Mouse (Mus musculus): Measurements from ENCODE around the gene Fam45a. TPM values are rescaled to one million over a fixed set of nuclear protein-coding genes. Genes with fewer than 3 reads are reported as not detected.

Gene Fam45a
- polyA plus RNA-seq, 1 experiment from 2014 or later = 39.7 TPM

- Histone ChIP-seq H3K9me3 (no peaks in the 10 kb centered on the region), H3K27me3 (no peaks in the 10 kb centered on the region), H3K4me1 (replicated peaks) (peaks cover 16% of the 10 kb centered on the region), H3K4me2 (no peak overlapping the region), H3K9ac (no peak overlapping the region), H3K4me3 (no peak overlapping the region), H3K27ac (no peak overlapping the region), H3K36me3 (peaks cover 17% of the 10 kb centered on the region)
- 80% methylated on average over 1 of the region's 1 CpGs for WGBS
- ATAC-seq (ENCODE audit: low FRiP score) = no peak
Measured at GRCm38 (mm10) chr19:60870489-60870888, 59.1 kb downstream of the Fam45a start.

DNA sequence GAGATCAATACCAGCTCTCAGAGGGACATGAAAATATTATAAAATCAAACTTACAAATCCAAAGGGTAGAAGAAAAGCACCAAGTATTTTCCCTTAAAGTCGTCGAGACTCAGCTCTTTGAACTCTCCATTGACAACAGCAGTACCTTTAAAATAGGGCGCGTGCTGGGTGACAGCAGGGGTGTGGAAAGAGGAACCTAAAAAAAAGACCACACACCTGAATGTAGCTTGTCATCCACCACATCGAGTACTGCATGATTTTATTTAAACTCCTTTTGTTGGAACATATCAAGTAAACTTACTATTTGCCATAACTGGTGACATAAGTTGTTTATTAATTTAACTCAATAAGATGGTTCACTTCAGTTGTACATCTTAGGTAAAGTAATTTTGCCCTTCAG lies 60.0 kb downstream of the Fam45a start:
- H3K4me3 ChIP-seq = no peak overlapping the region
- no peak overlapping the region for H3K9ac ChIP-seq
- no peak for ATAC-seq (ENCODE audit: low FRiP score)

GRCm38 (mm10) chr19:60872272-60872671 lies 60.9 kb downstream of the Fam45a start:
- no peak for ATAC-seq (ENCODE audit: low FRiP score)
- Histone ChIP-seq H3K36me3 (peaks cover 17% of the 10 kb centered on the region), H3K9ac (no peak overlapping the region), H3K9me3 (no peaks in the 10 kb centered on the region), H3K27ac (no peak overlapping the region), H3K4me1 (replicated peaks) (peaks cover 16% of the 10 kb centered on the region), H3K27me3 (no peaks in the 10 kb centered on the region), H3K4me3 (no peak overlapping the region), H3K4me2 (no peak overlapping the region)
- 78% methylated on average over 1 of the region's 1 CpGs for WGBS

More for the DNA sequence above, 60.0 kb downstream of the Fam45a start:
- no peak overlapping the region for H3K27ac ChIP-seq
- peaks cover 17% of the 10 kb centered on the region for H3K36me3 ChIP-seq
- H3K9me3 ChIP-seq = no peaks in the 10 kb centered on the region
- H3K4me2 ChIP-seq = no peak overlapping the region
- 94% methylated on average over 5 of the region's 5 CpGs for WGBS
- no peaks in the 10 kb centered on the region for H3K27me3 ChIP-seq
- peaks cover 16% of the 10 kb centered on the region for H3K4me1 ChIP-seq (replicated peaks)

DNA sequence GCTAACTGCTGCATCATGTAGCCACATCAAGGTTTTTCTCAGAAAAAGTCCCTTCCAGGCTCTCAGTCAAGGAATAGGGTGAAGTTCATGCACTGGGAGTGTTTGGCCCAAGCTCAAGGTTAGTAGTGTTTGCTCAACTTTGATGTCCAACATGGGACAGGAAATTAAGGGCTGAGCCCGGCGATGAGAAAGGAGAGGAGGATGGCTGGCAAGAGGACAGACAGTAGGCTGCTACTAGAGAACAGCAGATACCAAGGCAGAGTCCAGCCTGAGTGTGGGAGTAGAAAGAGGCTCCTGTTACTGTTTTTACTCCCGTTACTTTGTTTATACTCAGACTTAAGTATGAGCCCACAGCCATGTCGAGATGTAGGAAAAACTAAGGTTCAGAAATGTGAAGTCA lies 62.1 kb downstream of the Fam45a start:
- Histone ChIP-seq H3K27me3 (no peaks in the 10 kb centered on the region), H3K36me3 (peaks cover 9% of the 10 kb centered on the region), H3K4me2 (peak overlapping the region; percentile 69), H3K4me1 (replicated peaks) (peaks cover 16% of the 10 kb centered on the region), H3K9ac (peak overlapping the region; percentile 74; the same call in 1 of the 2 replicates), H3K27ac (peak overlapping the region; percentile 1; the same call in 1 of the 2 replicates), H3K9me3 (no peaks in the 10 kb centered on the region), H3K4me3 (peak overlapping the region; percentile 56)
- 49% methylated on average over 4 of the region's 4 CpGs for WGBS
- no peak for ATAC-seq (ENCODE audit: low FRiP score)

GRCm38 (mm10) chr19:60874064-60874694 lies 62.8 kb downstream of the Fam45a start, which contains the start of gene Prdx3:
Gene Prdx3 (minus strand): TSS chr19:60874556.
- peak; percentile 98 for ATAC-seq (ENCODE audit: low FRiP score)
- Histone ChIP-seq H3K4me1 (replicated peaks) (peaks cover 16% of the 10 kb centered on the region), H3K9me3 (no peaks in the 10 kb centered on the region), H3K4me2 (peak within 1 kb of the TSS; percentile 69), H3K27me3 (no peaks in the 10 kb centered on the region), H3K27ac (peak within 1 kb of the TSS; percentile 81), H3K9ac (peak within 1 kb of the TSS; percentile 74), H3K36me3 (peaks cover 4% of the 10 kb centered on the region), H3K4me3 (peak within 1 kb of the TSS; percentile 56)
- WGBS = under 1% methylated on average over 28 of the region's 28 CpGs

DNA sequence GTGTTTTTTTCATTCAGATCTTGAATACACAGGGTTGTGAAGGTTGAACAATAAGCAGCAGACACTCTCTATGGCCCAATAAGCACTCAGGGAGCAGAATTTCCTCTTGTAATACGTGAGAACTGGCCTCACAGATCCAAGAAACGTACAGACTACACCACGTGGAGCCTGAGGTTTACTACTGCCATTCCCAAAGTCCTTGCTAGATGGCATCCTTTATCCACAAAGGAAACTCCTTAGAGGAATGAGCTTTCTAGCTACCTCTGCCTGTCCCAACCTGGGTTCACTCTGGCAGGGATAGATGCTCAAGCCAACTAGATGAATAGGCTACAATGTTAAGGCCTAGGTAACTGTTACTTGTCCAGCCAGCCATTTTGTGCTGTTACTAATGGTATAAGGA lies 71.7 kb downstream of the Fam45a start:
- peak; percentile 52; the same call in 1 of the 2 replicates for ATAC-seq (ENCODE audit: low FRiP score)
- Histone ChIP-seq H3K9ac (no peak overlapping the region), H3K27ac (no peak overlapping the region), H3K27me3 (no peaks in the 10 kb centered on the region), H3K4me2 (no peak overlapping the region), H3K4me3 (no peak overlapping the region), H3K9me3 (no peaks in the 10 kb centered on the region), H3K4me1 (replicated peaks) (no peaks in the 10 kb centered on the region), H3K36me3 (no peaks in the 10 kb centered on the region)
- 5% methylated on average over 3 of the region's 3 CpGs for WGBS

Small RNAs within 50 kb of the gene (microRNA-seq; reads per million reads assigned to microRNA genes)
- gene mmu-mir-3084-1 = not detected

Other genes starting within 250 kb of the Fam45a start
- 21.2 and 23.0 TPM in 2 replicates for gene Cacul1, start 230.6 kb upstream of the Fam45a start, polyA plus RNA-seq (2015; fragmentation: Nextera tagmentation; extraction: Ambion mirVana)
- gene Nanos1, start 55.6 kb upstream of the Fam45a start, polyA plus RNA-seq (2015; fragmentation: Nextera tagmentation; extraction: Ambion mirVana) = 13.5 and 14.0 TPM in 2 replicates
- gene Eif3a, start 20.9 kb upstream of the Fam45a start, polyA plus RNA-seq (2015; fragmentation: Nextera tagmentation; extraction: Ambion mirVana) = 112 and 121 TPM in 2 replicates
- gene Sfxn4, start 49.9 kb downstream of the Fam45a start, polyA plus RNA-seq (2015; fragmentation: Nextera tagmentation; extraction: Ambion mirVana) = 15.5 and 15.8 TPM in 2 replicates
- gene Prdx3, start 63.0 kb downstream of the Fam45a start, polyA plus RNA-seq (2015; fragmentation: Nextera tagmentation; extraction: Ambion mirVana) = 93.8 and 99.6 TPM in 2 replicates
- 2.2 and 2.3 TPM in 2 replicates for gene Grk5, start 78.2 kb downstream of the Fam45a start, polyA plus RNA-seq (2015; fragmentation: Nextera tagmentation; extraction: Ambion mirVana)

Measured in hindbrain, embryonic 13.5 days (tissue).